Mouse (Mus musculus) frontal cortex, postnatal 10 days (tissue): ENCODE data around the gene Psen1.

Experiments used
- DNase-seq, 2 experiments: peaks; one replicate each; pipeline ENCODE4 v3.0.0; 2022; ENCODE audit warnings: low spot score in 2 of 2, mixed read lengths in 1 of 2

Psen1 gene

GRCm38 (mm10) chr12:83726510-83727308 lies 38.8 kb downstream of the Psen1 start:
- DNase-seq: no peak

DNA sequence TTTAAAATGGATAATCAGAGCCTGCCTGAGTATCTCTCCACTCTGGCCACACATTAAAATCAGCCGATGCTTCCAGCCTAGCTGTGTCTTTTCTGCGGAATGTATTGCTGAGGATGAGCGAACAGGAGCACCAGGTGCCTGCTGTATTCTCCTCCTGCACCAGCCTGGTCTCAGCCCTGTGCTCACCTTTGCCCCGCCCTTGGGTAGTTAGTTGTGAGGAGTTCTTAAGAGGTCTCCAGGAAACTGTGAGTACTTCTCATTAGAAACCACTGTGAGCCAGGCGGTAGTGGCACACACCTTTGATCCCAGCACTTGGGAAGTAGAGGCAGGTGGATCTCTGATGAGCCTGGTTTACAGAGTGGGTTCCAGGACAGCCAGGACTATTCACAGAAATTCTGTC lies 44.3 kb downstream of the Psen1 start:
- no peak for DNase-seq

DNA sequence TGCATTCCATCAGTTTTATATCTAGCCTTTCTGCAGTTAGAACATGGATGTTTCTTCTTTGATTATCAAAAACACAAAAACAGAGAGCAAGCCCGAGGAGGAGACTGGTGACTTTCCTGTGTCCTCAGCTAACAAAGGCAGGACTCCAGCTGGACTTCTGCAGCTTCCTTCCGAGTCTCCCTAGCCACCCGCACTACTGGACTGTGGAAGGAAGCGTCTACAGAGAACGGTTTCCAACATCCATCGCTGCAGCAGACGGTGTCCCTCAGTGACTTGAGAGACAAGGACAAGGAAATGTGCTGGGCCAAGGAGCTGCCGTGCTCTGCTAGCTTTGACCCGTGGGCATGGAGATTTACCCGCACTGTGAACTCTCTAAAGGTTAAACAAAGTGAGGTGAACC lies 46.1 kb downstream of the Psen1 start:
- no peak for DNase-seq

DNA sequence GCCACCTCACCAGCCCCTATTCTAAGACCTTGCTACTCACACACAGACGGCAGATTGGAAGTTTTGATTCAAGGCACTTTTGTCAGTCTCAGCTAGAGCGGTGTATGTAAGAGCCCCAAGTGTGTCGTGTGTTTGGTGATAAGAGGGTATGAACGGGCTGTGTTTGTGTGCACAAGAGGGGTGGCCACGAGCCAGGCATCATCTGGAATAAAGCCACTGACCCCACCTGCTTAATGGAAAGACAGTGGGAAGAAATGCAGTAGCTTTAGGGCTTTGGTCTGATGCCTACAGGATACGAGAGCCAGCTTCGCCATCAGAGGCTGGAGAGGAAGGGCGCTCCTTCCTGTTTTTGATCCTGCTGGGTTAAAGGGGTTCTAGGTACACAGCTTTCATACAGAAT lies 48.3 kb downstream of the Psen1 start:
- no peak for DNase-seq

- DNase-seq: no peak
These were observed 50.7 kb downstream of the Psen1 start for GRCm38 (mm10) chr12:83738651-83739050.

DNA sequence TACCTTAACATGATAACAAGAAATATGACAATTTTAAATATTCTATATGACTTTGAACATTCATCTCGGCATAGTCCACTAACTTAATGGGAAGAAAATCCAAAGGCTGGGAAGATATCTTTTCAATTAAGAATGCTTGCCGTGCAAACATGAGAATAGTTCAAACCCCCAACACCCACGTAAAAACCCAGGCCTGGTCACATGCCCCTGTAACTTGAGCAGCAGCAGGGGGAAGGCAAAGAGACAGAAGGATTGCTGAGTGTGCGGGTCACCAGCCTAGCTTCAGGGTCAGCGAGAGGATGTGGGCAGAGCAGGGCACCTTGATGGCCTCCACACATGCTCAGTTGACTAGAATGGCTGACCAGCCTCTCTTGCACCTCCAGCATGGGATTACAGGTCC lies 53.8 kb downstream of the Psen1 start:
- no peak for DNase-seq

DNA sequence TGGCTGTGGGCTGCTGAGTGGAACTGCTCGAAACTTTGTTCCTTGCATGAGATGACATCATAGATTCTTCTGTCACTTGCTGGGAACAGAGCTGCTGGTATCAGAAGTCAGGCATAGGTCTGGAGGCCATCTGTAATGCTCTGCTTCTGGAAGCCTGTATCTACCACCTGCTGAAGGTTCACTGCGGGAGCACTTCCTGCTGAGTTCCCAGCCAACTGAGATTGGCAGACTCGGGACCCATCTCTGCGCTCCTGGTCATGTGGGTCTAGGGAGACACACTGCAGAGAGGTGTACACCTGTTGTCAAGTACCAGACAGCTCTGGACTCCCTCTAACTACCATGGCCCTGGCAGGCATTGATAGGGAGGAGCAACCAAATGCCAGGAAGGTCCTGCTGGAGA lies 54.9 kb downstream of the Psen1 start:
- DNase-seq: no peak

DNA sequence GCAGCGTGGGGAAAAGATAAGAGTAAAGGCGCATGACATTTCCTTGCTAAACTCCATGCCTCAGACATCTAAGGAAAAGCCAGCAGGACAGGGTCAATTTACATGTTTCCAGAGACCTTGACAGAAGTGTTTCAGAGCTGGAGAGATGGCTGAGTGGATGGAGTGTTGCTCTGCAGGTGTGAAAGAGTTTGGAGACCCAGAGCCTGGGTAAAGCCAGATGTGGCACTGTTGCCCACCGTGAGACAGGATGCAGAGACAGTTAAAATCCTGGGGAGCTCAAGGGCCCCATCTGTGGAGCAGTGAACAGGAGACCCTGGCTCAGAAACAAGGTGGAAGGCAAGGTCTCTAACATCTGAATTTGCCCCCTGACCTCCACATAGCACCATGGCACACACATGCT lies 55.8 kb downstream of the Psen1 start:
- DNase-seq: no peak

DNA sequence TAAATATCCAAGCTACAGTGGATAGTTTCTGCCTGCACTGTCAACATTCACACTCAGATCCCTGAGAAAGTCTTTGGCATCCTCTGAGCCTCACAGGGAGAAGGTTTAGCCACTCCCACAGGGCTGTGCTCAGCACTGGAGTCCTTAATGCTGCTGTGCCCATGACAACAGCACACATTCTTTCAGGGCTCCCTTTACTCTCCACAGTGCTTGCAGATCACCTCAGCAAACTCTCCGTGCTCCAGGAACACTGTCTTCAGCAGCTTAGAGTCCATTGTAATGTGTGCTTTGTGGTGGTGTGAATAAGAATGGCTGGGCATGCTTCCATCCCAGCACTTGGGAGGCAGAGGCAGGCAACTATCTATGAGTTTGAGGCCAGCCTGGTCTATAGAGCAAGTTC lies 61.2 kb downstream of the Psen1 start:
- DNase-seq: no peak

GRCm38 (mm10) chr12:83752495-83752894 lies 64.5 kb downstream of the Psen1 start:
- DNase-seq: no peak

- no peak for DNase-seq
These were observed 70.8 kb downstream of the Psen1 start for GRCm38 (mm10) chr12:83758735-83759134.

- no peak for DNase-seq
These were observed 72.2 kb downstream of the Psen1 start for GRCm38 (mm10) chr12:83760201-83760600.

DNA sequence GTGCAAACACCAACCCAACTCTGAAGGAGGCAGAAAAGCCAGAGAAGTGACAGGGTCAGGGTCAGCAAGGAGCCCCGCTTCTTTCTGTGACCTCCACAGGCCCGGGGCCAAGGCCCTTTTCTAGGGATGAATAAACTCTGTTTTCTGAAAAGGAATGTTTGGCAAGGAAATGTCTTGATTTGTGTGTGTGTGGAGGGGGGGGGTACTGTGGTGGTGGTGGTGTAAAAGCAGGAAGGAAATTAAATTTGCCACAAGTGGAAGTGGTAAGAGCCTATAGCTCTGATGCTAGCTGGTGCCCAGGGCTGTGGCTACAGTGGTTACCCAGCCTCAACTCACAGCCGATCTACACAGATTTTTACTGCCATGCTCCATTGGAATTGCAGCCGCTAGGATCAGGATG lies 74.8 kb downstream of the Psen1 start:
- no peak for DNase-seq

DNA sequence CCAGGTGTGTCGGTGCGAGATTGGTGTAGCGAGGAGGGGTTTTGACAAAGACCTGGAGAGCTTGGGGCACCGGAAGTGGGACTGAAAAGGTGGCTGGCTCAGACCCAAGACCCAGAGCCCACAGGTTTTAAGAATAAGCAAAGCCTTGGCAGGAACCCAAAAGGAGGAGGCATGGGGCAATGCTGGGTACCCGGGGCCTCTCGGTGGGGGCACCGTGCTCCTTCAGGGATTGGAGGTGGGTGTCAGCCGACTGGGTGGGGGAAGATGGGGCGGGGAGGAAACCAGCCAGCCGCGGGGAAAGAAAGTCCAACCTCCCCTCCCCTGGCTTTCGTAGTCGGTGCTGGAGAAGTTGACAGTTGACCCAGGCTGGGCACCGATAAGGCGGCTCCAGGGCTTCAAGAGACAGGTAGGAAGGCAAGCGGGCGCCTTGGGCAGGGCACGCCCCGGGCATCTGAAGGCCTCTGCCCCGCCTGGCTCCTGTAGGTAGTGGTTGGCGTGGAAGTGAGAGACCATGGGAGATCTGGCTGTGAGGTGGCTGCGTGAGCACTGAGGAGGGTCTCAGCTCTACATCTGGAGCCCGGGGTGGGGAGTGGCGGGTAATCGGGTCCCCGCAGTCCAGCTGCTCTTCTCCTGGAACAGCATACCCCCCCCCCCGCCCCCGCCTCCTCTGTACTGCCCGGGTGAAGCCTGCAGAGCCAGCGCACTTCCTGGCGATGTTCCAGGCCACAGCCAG lies 75.5 kb downstream of the Psen1 start, which contains the start of gene Papln:
Gene Papln (plus strand): TSS at position 324 of the 733 bp plus-strand sequence.
- peak in 1 of 2 experiments; percentile 29 for DNase-seq

DNA sequence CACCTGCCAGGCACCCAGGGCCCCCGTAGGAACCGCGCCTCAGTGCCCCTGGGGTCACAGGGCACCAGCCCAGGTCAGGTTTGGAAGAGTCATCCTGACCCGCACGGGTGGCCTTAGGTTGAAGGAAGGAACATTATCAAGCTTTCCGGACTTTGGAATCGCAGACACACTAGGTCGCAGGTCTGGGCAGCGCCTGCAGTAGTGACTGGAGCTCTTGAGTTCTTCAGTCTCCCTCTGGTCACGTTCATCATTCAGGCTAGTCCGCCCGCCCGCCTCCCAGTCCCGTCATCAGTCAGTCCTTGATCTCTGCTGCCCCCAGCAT lies 76.1 kb downstream of the Psen1 start:
- DNase-seq: no peak

DNA sequence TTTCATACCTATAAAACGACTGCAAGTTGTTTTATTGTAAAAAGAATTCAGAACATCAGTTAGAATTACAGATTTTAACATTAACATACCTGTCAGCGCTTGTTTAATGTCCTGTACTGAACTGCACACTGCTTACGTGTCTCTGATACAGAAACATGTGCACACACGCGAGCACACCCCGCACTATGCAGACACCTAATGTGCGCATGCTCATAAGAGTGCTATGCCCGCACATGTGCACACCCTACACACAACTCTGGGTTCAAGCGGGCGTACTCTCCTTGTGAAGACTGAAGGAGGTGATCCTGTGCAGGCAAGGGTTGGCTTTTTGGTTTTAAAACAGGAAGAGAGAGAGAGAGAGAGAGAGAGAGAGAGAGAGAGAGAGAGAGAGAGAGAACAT lies 76.6 kb downstream of the Psen1 start:
- no peak for DNase-seq

- no peak for DNase-seq
These were observed 78.1 kb downstream of the Psen1 start for GRCm38 (mm10) chr12:83765965-83766603.

- no peak for DNase-seq
These were observed 79.9 kb downstream of the Psen1 start for GRCm38 (mm10) chr12:83767833-83768232.

- no peak for DNase-seq
These were observed 80.4 kb downstream of the Psen1 start for GRCm38 (mm10) chr12:83768235-83768899.

DNA sequence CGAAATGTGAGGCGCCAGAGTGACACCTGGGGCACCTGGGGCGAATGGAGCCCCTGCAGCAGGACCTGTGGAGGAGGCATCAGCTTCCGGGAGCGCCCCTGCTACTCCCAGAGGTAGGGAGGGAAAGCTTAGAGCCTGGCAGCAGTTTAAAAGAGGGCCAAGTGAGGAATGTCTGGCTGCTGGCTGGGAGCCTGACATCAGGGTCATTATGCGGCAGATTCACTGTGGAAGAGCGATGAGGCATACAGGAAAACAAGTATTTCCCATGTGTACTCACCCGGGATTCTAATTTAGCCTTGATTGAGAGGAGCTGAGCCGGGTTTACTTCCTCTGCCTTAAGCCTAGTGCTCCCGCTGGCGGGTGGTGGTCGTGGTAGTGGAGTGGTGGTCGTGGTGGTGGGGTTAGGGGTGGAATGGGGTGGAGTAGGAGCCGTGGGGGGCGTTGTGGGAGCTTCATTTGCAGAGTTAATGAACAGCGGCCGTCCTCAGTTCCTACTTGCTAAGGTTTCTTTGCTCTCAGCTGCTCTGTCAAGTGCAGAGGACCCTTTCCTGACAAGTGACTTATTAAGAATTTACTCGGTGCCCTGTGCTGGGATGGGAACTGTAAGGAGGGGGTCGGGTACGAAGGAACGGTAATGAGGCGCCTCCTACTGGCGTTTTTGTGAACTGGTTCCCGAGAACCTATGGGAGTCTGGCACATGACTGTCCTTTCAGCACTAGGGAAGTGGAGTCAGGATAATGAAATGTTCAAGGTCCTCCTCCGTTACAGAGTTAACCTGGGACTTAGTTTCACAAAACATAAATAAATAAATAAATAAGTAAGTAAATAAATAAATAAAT lies 82.7 kb downstream of the Psen1 start:
- no peak for DNase-seq

GRCm38 (mm10) chr12:83775621-83776020 lies 87.7 kb downstream of the Psen1 start:
- DNase-seq: no peak
